In genomic region chr1:39534831-39535230, GRCm38 (mm10) we compare ENCODE assay signal across 8 mouse cellular contexts. TPM values are rescaled to one million over a fixed set of nuclear protein-coding genes. Genes with fewer than 3 reads are reported as not detected.
A peak's percentile ranks its signal among the peaks of the same experiment; 100 is the strongest.
DNase-seq lines count a peak whose midpoint lies in the region; ATAC-seq lines count a peak whose summit lies in the region.

Cnot11 (plus strand) TSS chr1:39534992.

- H3K4me3 ChIP-seq in kidney, embryonic 14.5 days (ENCODE audit: low read length), result peak within 1 kb of the TSS; percentile 97
- H3K4me3 ChIP-seq in hindbrain, embryonic 15.5 days, result peak within 1 kb of the TSS; percentile 74
- H3K4me3 ChIP-seq in liver, embryonic 16.5 days (ENCODE audit: low read depth, low read length), result peak within 1 kb of the TSS; percentile 97

- H3K9ac ChIP-seq in kidney, embryonic 14.5 days (ENCODE audit: low read depth, low read length), result peak within 1 kb of the TSS; percentile 88
- H3K9ac ChIP-seq in hindbrain, embryonic 15.5 days, result peak within 1 kb of the TSS; percentile 87
- H3K9ac ChIP-seq in liver, embryonic 16.5 days (ENCODE audit: low read depth, low read length), result peak within 1 kb of the TSS; percentile 96

- peak within 1 kb of the TSS; percentile 88 for H3K4me2 ChIP-seq in kidney, embryonic 14.5 days (replicated peaks; ENCODE audit: low read depth, low read length)
- H3K4me2 ChIP-seq in hindbrain, embryonic 15.5 days, result peak within 1 kb of the TSS; percentile 94
- H3K4me2 ChIP-seq in liver, embryonic 16.5 days (ENCODE audit: low read depth, low read length), result peak within 1 kb of the TSS; percentile 99

- no peaks in the 10 kb centered on the region for H3K27me3 ChIP-seq in kidney, embryonic 14.5 days (ENCODE audit: control insufficient read depth, insufficient read depth, low read length)
- no peaks in the 10 kb centered on the region for H3K27me3 ChIP-seq in hindbrain, embryonic 15.5 days
- no peaks in the 10 kb centered on the region for H3K27me3 ChIP-seq in liver, embryonic 16.5 days (ENCODE audit: control insufficient read depth, insufficient read depth, low read depth, low read length)

- H3K36me3 ChIP-seq in kidney, embryonic 14.5 days (ENCODE audit: control insufficient read depth, insufficient read depth, low read length), result peaks cover 22% of the 10 kb centered on the region
- H3K36me3 ChIP-seq in hindbrain, embryonic 15.5 days, result peaks cover 18% of the 10 kb centered on the region
- H3K36me3 ChIP-seq in liver, embryonic 16.5 days (ENCODE audit: control insufficient read depth, insufficient read depth), result peaks cover 7% of the 10 kb centered on the region

- H3K9me3 ChIP-seq in kidney, embryonic 14.5 days (ENCODE audit: control insufficient read depth, low read length), result no peaks in the 10 kb centered on the region
- no peaks in the 10 kb centered on the region for H3K9me3 ChIP-seq in hindbrain, embryonic 15.5 days
- H3K9me3 ChIP-seq in liver, embryonic 16.5 days (replicated peaks; ENCODE audit: control insufficient read depth, low read length), result no peaks in the 10 kb centered on the region

- no peak for ATAC-seq in kidney, embryonic 14.5 days (ENCODE audit: low FRiP score, low TSS enrichment)
- no peak for ATAC-seq in hindbrain, embryonic 15.5 days (ENCODE audit: low FRiP score, low read depth)
- no peak for ATAC-seq in liver, embryonic 16.5 days (ENCODE audit: low read depth)

- H3K27ac ChIP-seq in kidney, embryonic 14.5 days (ENCODE audit: low read depth, low read length), result peak within 1 kb of the TSS; percentile 85
- H3K27ac ChIP-seq in hindbrain, embryonic 15.5 days (replicated peaks), result peak within 1 kb of the TSS; percentile 87
- peak within 1 kb of the TSS; percentile 92 for H3K27ac ChIP-seq in liver, embryonic 16.5 days (ENCODE audit: low read length)

- H3K4me1 ChIP-seq in kidney, embryonic 14.5 days (ENCODE audit: control insufficient read depth, insufficient read depth, low read length), result peaks cover 11% of the 10 kb centered on the region; the same call in 1 of the 2 replicates
- H3K4me1 ChIP-seq in hindbrain, embryonic 15.5 days (replicated peaks), result peaks cover 20% of the 10 kb centered on the region
- H3K4me1 ChIP-seq in liver, embryonic 16.5 days (ENCODE audit: control insufficient read depth, low read depth, low read length), result peaks cover 23% of the 10 kb centered on the region

- no peak for DNase-seq in kidney, postnatal 10 days
- DNase-seq in adrenal gland, adult 2 months, result no peak
- DNase-seq in gastrocnemius, adult 8-10 months (ENCODE audit: low spot score in 2 of 2), result no peak
- no peak for DNase-seq in B cell, adult 2 months
- no peak for DNase-seq in urinary bladder, postnatal 14 days (ENCODE audit: low spot score)

- 29% methylated on average over 13 of the region's 13 CpGs for WGBS in kidney, embryonic 14.5 days
- 37% methylated on average over 13 of the region's 13 CpGs for WGBS in hindbrain, embryonic 15.5 days
- WGBS in liver, embryonic 16.5 days (ENCODE audit: insufficient replicate concordance), result 42% methylated on average over 13 of the region's 13 CpGs

RNA-seq across cellular contexts. Expression of gene Cnot11, which starts in this region (rescaled TPM):
- 30.0 and 36.2 TPM in 2 replicates for polyA plus RNA-seq in kidney, embryonic 14.5 days (2014; fragmentation: Nextera tagmentation; extraction: Ambion mirVana)
- 10 to 100 TPM; 18.5 to 23.2 TPM for total RNA-seq in adrenal gland, adult 2 months (2021)
- 34.2 and 38.9 TPM in 2 replicates for polyA plus RNA-seq in adrenal gland, adult 2 months (2012; rRNA removed)
- total RNA-seq in gastrocnemius, adult 8-10 months (2022), result 10 to 100 TPM; 17.8 to 19.7 (median 18.9) TPM
- 15.9 and 16.2 TPM in 2 replicates for polyA plus RNA-seq in hindbrain, embryonic 15.5 days (2015; fragmentation: Nextera tagmentation; extraction: Ambion mirVana)
- polyA plus RNA-seq in liver, embryonic 16.5 days (2015; fragmentation: Nextera tagmentation; extraction: Ambion mirVana), result 4.5 and 5.6 TPM in 2 replicates
